Mouse (Mus musculus) cerebellum, postnatal 10 days (tissue): Measurements from ENCODE around the gene Pde4d.

Experiments used
- DNase-seq, 2 experiments: peaks; one replicate each; pipeline ENCODE4 v3.0.0; 2021; ENCODE audit warnings: mixed read lengths in 2 of 2

The Pde4d gene

GRCm38 (mm10) chr13:109190652-109191051, 740.9 kb downstream of the Pde4d start:
- no peak for DNase-seq

- no peak for DNase-seq
Measured at GRCm38 (mm10) chr13:109191176-109191575, 741.4 kb downstream of the Pde4d start.

GRCm38 (mm10) chr13:109205541-109205940, 755.8 kb downstream of the Pde4d start:
- no peak for DNase-seq

GRCm38 (mm10) chr13:109208607-109209006, 758.9 kb downstream of the Pde4d start:
- no peak for DNase-seq

GRCm38 (mm10) chr13:109209413-109209812, 759.7 kb downstream of the Pde4d start:
- no peak for DNase-seq

GRCm38 (mm10) chr13:109210403-109210802, 760.7 kb downstream of the Pde4d start:
- peak; percentile 95 to 97 for DNase-seq

GRCm38 (mm10) chr13:109211471-109211870, 761.7 kb downstream of the Pde4d start:
- no peak for DNase-seq

GRCm38 (mm10) chr13:109211941-109212487, 762.3 kb downstream of the Pde4d start:
- DNase-seq = peak in 1 of 2 experiments; percentile 36

- DNase-seq = peak; percentile 52 to 77
Measured at GRCm38 (mm10) chr13:109212788-109213473, 763.2 kb downstream of the Pde4d start.

GRCm38 (mm10) chr13:109219019-109219725, 769.4 kb downstream of the Pde4d start:
- no peak for DNase-seq

GRCm38 (mm10) chr13:109228967-109229617, 779.3 kb downstream of the Pde4d start:
- peak; percentile 40 to 66 for DNase-seq

- peak in 1 of 2 experiments; percentile 32 for DNase-seq
Measured at GRCm38 (mm10) chr13:109229618-109230334, 780.0 kb downstream of the Pde4d start.

GRCm38 (mm10) chr13:109230335-109230987, 780.7 kb downstream of the Pde4d start:
- DNase-seq = no peak

- DNase-seq = no peak
Measured at GRCm38 (mm10) chr13:109231848-109232460, 782.2 kb downstream of the Pde4d start.

GRCm38 (mm10) chr13:109232531-109232930, 782.8 kb downstream of the Pde4d start:
- DNase-seq = no peak

GRCm38 (mm10) chr13:109233911-109234613, 784.3 kb downstream of the Pde4d start:
- DNase-seq = peak; percentile 34 to 35

GRCm38 (mm10) chr13:109236047-109236446, 786.3 kb downstream of the Pde4d start:
- peak; percentile 20 to 27 for DNase-seq

GRCm38 (mm10) chr13:109238670-109239069, 788.9 kb downstream of the Pde4d start:
- DNase-seq = no peak

- DNase-seq = peak; percentile 41 to 49
Measured at GRCm38 (mm10) chr13:109239296-109239695, 789.5 kb downstream of the Pde4d start.

- DNase-seq = no peak
Measured at GRCm38 (mm10) chr13:109242456-109243050, 792.8 kb downstream of the Pde4d start.

GRCm38 (mm10) chr13:109243160-109243559, 793.4 kb downstream of the Pde4d start:
- no peak for DNase-seq
